Mouse (Mus musculus) ES-E14 (cell line): ENCODE data around the gene Cblb.

Source experiments
- HCFC1 ChIP-seq: IDR thresholded peaks from 2 replicates; pipeline ENCODE4 v1.6.1; 2012; ENCODE audit warnings: low read length, inconsistent platforms, borderline replicate concordance; ENCODE audit not compliant: insufficient read depth
- ZC3H11A ChIP-seq: IDR thresholded peaks from 2 replicates; pipeline ENCODE4 v1.6.1; 2012; ENCODE audit warnings: low read depth, mild to moderate bottlenecking, inconsistent platforms, low read length, borderline replicate concordance

DNA sequence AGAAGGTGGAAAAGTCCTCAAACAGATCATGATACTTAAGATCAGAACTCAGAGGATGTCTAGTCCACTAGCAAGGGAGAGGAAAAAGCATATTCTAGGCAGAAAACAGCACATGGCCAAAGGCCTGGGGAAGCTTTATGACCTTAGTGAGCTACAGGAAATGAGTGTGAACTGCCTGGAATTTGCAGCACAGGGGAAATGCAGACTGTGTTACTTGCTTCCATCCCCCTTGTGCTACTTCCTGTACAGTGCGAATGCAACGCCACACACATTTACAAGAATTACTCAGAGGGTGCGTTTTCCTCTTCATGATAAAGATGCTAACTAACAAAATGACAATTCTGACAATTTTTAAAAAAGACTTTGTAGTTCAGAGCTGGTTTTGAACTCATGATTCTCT lies 41.8 kb upstream of the Cblb start:
- TF ChIP-seq HCFC1, result no peak
- no peak for TF ChIP-seq ZC3H11A
